Mouse (Mus musculus) G1E (cell line): Measurements from ENCODE around the gene S100pbp. TPM values are rescaled to one million over a fixed set of nuclear protein-coding genes. Genes with fewer than 3 reads are reported as not detected.
A peak's percentile ranks its signal among the peaks of the same experiment; 100 is the strongest.

Experiments
- ATAC-seq: 2 replicates; pipeline ENCODE4 v1.8.0; 2016; ENCODE audit warnings: mild to moderate bottlenecking; ENCODE audit not compliant: insufficient number of reproducible peaks, poor library complexity, low FRiP score, severe bottlenecking; ENCODE audit errors: extremely low read depth
- DNase-seq: peaks from one replicate; pipeline ENCODE4 v3.0.0; 2012; ENCODE audit warnings: low spot score
- H3K27me3 ChIP-seq: 2 replicates; pipeline ENCODE4 v1.6.1; 2012; ENCODE audit warnings: mild to moderate bottlenecking, low read length, inconsistent platforms; ENCODE audit not compliant: insufficient read depth
- H3K36me3 ChIP-seq: replicated peaks from 2 replicates; pipeline ENCODE3; 2012; ENCODE audit warnings: mild to moderate bottlenecking, inconsistent platforms
- H3K4me1 ChIP-seq: 2 replicates; pipeline ENCODE4 v1.6.1; 2012; ENCODE audit warnings: low read depth, low read length, inconsistent platforms, mixed read lengths; ENCODE audit not compliant: insufficient read depth
- H3K4me3 ChIP-seq: 2 replicates; pipeline ENCODE4 v1.5.1; 2012; ENCODE audit warnings: low read depth, mild to moderate bottlenecking, inconsistent platforms, low read length, moderate library complexity, mixed read lengths
- H3K9me3 ChIP-seq: replicated peaks from 2 replicates; pipeline ENCODE4 v1.6.1; 2012; ENCODE audit warnings: inconsistent platforms
- CTCF ChIP-seq: IDR thresholded peaks from 2 replicates; pipeline ENCODE4 v1.5.1; 2012; ENCODE audit warnings: low read depth, low read length, inconsistent platforms, mixed read lengths
- GATA1 ChIP-seq: IDR thresholded peaks from 2 replicates; pipeline ENCODE4 v1.6.1; 2012; ENCODE audit warnings: borderline replicate concordance, low read length, inconsistent platforms, mixed read lengths
- GATA2 ChIP-seq: IDR thresholded peaks from 2 replicates; pipeline ENCODE4 v1.6.1; 2012; ENCODE audit warnings: low read depth, low read length, inconsistent platforms, borderline replicate concordance
- POLR2AphosphoS5 ChIP-seq: IDR thresholded peaks from 2 replicates; pipeline ENCODE4 v1.6.1; 2012; ENCODE audit warnings: low read depth, low read length, inconsistent platforms; ENCODE audit not compliant: insufficient replicate concordance
- TAL1 ChIP-seq: conservative IDR thresholded peaks from 2 replicates; pipeline ENCODE4 v1.6.1; 2012; ENCODE audit warnings: low read depth, low read length, inconsistent platforms, mixed read lengths
- polyA plus RNA-seq: library from polyadenylated mRNA; stranded (reverse); fragments of >175 nt; gene quantifications from 2 replicates; pipeline ENCODE4 v1.2.3, GENCODE M21; 2012
- total RNA-seq, 2 experiments: library from RNA; stranded (forward) in 1 of 2; stranded (reverse) in 1 of 2; fragments of 200-1000 nt in 1 of 2; fragments of >200 nt in 1 of 2; fragmentation: Nextera tagmentation in 1 of 2; gene quantifications; 2 replicates each; pipeline ENCODE4 v1.2.3; 2014 to 2017

The S100pbp gene
- total and polyA plus RNA-seq, 3 experiments: 4.5 to 124 (median 57.6) TPM

GRCm38 (mm10) chr4:129124652-129125146, 64.8 kb downstream of the S100pbp start:
- H3K4me3 ChIP-seq: no peak overlapping the region
- no peak for ATAC-seq
- peaks cover 58% of the 10 kb centered on the region for H3K27me3 ChIP-seq
- peaks cover 18% of the 10 kb centered on the region for H3K4me1 ChIP-seq
- no peak for DNase-seq
- H3K36me3 ChIP-seq: no peaks in the 10 kb centered on the region
- H3K9me3 ChIP-seq: no peaks in the 10 kb centered on the region
- TF ChIP-seq GATA2 (no peak), CTCF (no peak), TAL1 (no peak), GATA1 (no peak), POLR2AphosphoS5 (no peak)

GRCm38 (mm10) chr4:129122719-129123118, 66.8 kb downstream of the S100pbp start:
- Histone ChIP-seq H3K4me3 (no peak overlapping the region), H3K4me1 (peaks cover 7% of the 10 kb centered on the region; the same call in 1 of the 2 replicates), H3K27me3 (peaks cover 56% of the 10 kb centered on the region), H3K36me3 (no peaks in the 10 kb centered on the region), H3K9me3 (no peaks in the 10 kb centered on the region)
- DNase-seq (no peak), ATAC-seq (no peak)
- TF ChIP-seq GATA2 (no peak), GATA1 (no peak), POLR2AphosphoS5 (no peak), TAL1 (no peak), CTCF (no peak)

- Histone ChIP-seq H3K4me1 (peaks cover 7% of the 10 kb centered on the region; the same call in 1 of the 2 replicates), H3K27me3 (peaks cover 56% of the 10 kb centered on the region), H3K9me3 (no peaks in the 10 kb centered on the region), H3K36me3 (no peaks in the 10 kb centered on the region), H3K4me3 (no peak overlapping the region)
- no peak for ATAC-seq
- DNase-seq: no peak
- no peak for TF ChIP-seq GATA1
- TF ChIP-seq CTCF: no peak
- TF ChIP-seq GATA2: no peak
- TF ChIP-seq POLR2AphosphoS5: no peak
- TF ChIP-seq TAL1: no peak
These were observed 67.4 kb downstream of the S100pbp start for GRCm38 (mm10) chr4:129122107-129122506.

- H3K4me3 ChIP-seq: no peak within 1 kb of the TSS; the same call in 1 of the 2 replicates
- no peaks in the 10 kb centered on the region for H3K36me3 ChIP-seq
- peaks cover 60% of the 10 kb centered on the region for H3K27me3 ChIP-seq
- DNase-seq: no peak
- TF ChIP-seq POLR2AphosphoS5 (no peak), GATA1 (no peak), GATA2 (no peak), CTCF (no peak), TAL1 (no peak)
- ATAC-seq: no peak
- peaks cover 7% of the 10 kb centered on the region; the same call in 1 of the 2 replicates for H3K4me1 ChIP-seq
- H3K9me3 ChIP-seq: no peaks in the 10 kb centered on the region
These were observed 67.9 kb downstream of the S100pbp start, which contains the start of gene Hpca for GRCm38 (mm10) chr4:129121569-129122086. Hpca (minus strand) TSS chr4:129122036.

GRCm38 (mm10) chr4:129120520-129121445, 68.7 kb downstream of the S100pbp start:
- H3K36me3 ChIP-seq: no peaks in the 10 kb centered on the region
- no peak for ATAC-seq
- TF ChIP-seq GATA1 (no peak), GATA2 (no peak), TAL1 (no peak), POLR2AphosphoS5 (no peak), CTCF (no peak)
- H3K9me3 ChIP-seq: no peaks in the 10 kb centered on the region
- peaks cover 6% of the 10 kb centered on the region; the same call in 1 of the 2 replicates for H3K4me1 ChIP-seq
- DNase-seq: peak; percentile 78
- no peak overlapping the region; the same call in 1 of the 2 replicates for H3K4me3 ChIP-seq
- H3K27me3 ChIP-seq: peaks cover 56% of the 10 kb centered on the region

GRCm38 (mm10) chr4:129119708-129120107, 69.8 kb downstream of the S100pbp start:
- peaks cover 46% of the 10 kb centered on the region for H3K27me3 ChIP-seq
- H3K4me3 ChIP-seq: no peak overlapping the region
- H3K4me1 ChIP-seq: peaks cover 5% of the 10 kb centered on the region; the same call in 1 of the 2 replicates
- TF ChIP-seq POLR2AphosphoS5 (no peak), TAL1 (no peak), GATA1 (no peak), CTCF (no peak), GATA2 (no peak)
- ATAC-seq (no peak), DNase-seq (no peak)
- no peaks in the 10 kb centered on the region for H3K9me3 ChIP-seq
- no peaks in the 10 kb centered on the region for H3K36me3 ChIP-seq
